Mouse (Mus musculus) splenic B cell, adult 2 months (primary cell): Measurements from ENCODE around the gene Evi5.

Experiments used
- DNase-seq: peaks from one replicate; pipeline ENCODE4 v3.0.0-alpha.2; 2011; ENCODE audit warnings: low read depth, low spot score
- H3K27me3 ChIP-seq: 2 replicates; pipeline ENCODE4 v1.6.1; 2012; ENCODE audit warnings: mild to moderate bottlenecking, low read length, moderate library complexity, mixed read lengths; ENCODE audit not compliant: control insufficient read depth, poor library complexity, insufficient read depth, severe bottlenecking
- H3K36me3 ChIP-seq: 2 replicates; pipeline ENCODE4 v1.6.1; 2012; ENCODE audit warnings: mild to moderate bottlenecking, low read length, moderate library complexity, mixed read lengths; ENCODE audit not compliant: control insufficient read depth, poor library complexity, insufficient read depth, severe bottlenecking

Gene Evi5

GRCm38 (mm10) chr5:107725435-107726261 lies 149.3 kb downstream of the Evi5 start, which contains the start of gene Gfi1:
Gene Gfi1 (minus strand): TSS chr5:107726036.
- peak; percentile 85 for DNase-seq
- no peaks in the 10 kb centered on the region for H3K36me3 ChIP-seq

GRCm38 (mm10) chr5:107724661-107725434 lies 150.1 kb downstream of the Evi5 start:
- DNase-seq: peak; percentile 54
- Histone ChIP-seq H3K27me3 (no peaks in the 10 kb centered on the region; the same call in 1 of the 2 replicates), H3K36me3 (no peaks in the 10 kb centered on the region)

More at GRCm38 (mm10) chr5:107725435-107726261, 149.3 kb downstream of the Evi5 start, which contains the start of gene Gfi1:
- H3K27me3 ChIP-seq: no peaks in the 10 kb centered on the region; the same call in 1 of the 2 replicates

DNA sequence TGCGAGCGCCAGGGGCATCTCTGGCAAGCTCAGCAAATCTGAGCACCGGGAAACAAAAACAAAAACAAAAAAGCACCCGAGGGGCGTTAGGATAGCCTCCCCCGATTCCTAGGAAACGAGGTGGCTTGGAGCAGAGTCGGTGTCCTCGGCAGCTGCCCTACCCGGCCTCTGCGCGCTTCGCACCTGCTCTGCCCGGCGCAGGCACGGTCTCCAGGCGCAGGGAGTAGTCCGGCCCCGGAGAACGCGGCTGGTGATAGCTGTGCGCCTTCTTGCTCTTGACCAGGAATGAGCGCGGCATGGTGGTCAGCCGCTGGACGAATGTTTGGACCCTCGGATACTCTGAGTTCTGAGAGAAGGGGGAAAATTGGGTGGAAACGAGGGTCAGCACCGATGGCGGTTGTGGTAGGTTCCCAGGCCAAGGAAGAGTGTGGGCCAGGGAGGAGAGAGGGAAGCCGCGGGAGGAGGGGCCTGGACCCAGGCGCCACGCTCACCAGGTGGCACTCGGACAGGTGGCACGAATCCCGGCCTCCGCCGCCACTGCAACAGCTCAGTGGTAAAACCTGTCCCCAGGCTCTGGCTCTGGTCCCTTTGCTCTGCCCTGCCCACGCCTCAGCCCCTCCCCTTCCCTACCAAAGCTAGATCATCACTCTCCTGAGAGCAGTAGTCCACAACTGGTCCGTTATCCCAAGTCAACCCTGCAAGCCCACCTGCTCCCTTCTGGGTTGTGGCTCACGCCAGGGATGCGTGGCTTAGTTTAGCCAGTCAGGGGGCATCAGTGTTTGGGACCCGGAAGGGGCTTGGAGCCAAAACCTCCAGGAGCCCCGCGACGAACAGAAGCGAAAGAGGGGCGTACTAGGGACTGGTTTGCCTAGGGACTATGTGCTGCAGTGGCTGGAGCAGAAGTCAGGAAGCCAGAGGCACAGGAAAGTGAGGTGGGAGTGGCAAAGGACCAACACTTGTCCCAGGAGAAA lies 151.1 kb downstream of the Evi5 start:
- Histone ChIP-seq H3K36me3 (no peaks in the 10 kb centered on the region), H3K27me3 (no peaks in the 10 kb centered on the region; the same call in 1 of the 2 replicates)
- peak; percentile 58 for DNase-seq

DNA sequence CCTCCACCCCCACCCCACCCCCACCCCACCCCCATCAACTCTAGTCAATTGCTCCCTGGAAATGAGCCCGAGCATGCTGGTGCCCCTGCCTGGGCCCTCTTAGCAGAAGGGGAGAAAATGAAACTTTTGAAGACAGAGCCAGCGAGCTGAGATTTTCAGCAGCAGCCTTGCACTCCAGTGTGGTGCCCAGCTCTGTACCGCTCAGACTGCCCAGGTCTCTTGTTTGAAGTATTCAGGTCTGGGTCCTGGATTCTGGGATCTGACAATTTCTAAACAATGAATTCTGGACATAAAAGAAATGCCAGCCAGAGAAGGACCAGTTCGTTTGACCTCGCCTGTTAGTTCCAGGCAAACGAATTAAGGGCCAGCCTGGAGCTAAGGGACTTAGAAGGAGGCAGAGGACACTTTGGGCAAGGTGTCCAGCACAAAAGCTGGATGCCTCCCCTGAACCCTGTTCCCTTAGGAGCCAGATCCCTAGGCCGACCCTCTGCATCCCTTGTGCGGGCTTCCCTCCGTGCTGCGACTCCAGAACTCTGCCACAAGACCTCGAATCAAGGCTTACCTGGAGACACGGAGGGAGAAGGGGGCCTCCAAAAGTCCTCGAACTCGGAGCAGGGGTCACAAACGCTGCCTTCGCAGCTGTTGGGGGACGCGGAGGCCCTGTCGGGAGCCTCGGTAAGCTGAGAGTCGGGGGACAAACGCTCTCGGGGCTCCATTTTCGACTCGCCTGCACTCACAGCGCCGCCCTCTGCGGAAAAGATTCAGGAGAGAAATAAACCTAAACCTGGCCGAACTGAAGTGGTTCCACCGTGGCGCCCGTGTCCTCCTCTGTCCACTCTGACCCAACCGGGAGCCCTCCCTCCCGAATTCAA lies 152.0 kb downstream of the Evi5 start:
- peak; percentile 46 for DNase-seq
- H3K27me3 ChIP-seq: no peaks in the 10 kb centered on the region; the same call in 1 of the 2 replicates
- no peaks in the 10 kb centered on the region for H3K36me3 ChIP-seq

DNA sequence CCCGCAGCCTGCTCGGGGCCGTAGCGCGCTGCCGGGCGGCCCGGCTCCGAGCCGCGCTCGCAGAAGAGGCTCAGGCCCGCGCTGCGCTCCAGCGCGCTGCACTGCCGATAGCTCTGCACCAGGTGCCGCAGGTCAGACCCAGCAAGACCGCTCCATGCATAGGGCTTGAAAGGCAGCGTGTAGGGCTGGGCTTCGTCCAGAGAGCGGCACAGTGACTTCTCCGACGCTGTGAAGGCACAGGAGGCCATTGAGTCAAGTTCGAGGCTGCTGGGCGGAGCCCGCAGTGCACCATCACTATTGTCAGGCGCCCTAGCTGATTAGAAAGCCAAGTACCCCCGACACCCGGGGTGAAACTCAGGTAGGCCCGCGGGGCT lies 153.3 kb downstream of the Evi5 start:
- DNase-seq: no peak
- Histone ChIP-seq H3K36me3 (no peaks in the 10 kb centered on the region), H3K27me3 (no peaks in the 10 kb centered on the region; the same call in 1 of the 2 replicates)

DNA sequence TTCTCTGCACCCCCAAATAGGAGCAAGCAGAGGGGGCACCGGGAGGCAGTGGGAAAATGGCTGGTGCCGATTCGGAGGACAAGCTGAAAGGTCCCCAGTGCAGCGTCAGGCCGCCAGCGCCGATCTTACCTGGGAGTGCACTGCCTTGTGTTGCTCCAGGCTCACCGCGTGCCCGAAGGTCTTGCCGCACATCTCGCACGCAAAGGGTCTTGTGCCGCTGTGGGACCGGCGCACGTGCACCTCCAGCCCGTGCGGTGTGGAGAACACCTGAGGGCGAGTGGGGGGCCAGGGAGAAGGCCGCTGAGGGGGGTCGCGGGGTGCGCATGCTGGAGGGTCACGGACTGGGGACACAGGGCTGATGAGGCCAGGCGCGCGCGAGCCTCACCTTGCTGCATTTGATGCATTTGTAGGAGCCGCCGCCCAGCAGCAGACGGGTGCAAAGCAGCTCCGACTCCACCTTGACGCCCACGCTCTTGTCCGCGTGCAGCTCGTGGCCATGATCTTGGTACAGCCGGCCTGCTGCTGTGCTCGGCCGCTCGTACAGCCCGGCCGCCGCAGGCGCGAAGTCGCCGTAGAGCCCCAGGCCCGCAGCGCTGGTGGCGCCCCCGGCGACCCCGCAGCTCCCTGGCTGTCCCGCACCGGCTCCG lies 153.8 kb downstream of the Evi5 start:
- H3K27me3 ChIP-seq: no peaks in the 10 kb centered on the region; the same call in 1 of the 2 replicates
- H3K36me3 ChIP-seq: no peaks in the 10 kb centered on the region
- DNase-seq: no peak

GRCm38 (mm10) chr5:107720511-107720910 lies 154.4 kb downstream of the Evi5 start:
- Histone ChIP-seq H3K36me3 (no peaks in the 10 kb centered on the region), H3K27me3 (no peaks in the 10 kb centered on the region)
- DNase-seq: no peak

DNA sequence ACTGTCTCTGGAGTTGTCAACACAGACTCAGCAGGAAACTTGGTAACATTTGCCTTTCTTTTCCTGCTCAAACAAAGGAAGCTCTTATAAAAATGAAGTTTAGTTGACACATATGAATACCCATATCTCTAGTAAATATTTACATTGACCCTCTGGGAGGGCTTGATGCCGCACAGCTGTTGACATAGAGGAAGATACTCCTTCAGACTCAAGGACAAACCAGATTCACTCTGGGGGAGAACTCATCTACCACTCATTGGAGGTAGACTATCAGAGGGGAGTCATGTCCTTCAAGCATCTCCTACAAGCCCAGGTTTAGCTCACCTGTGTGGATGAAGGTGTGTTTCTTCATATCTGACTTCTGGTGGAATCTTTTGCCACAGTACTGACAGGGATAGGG lies 155.1 kb downstream of the Evi5 start:
- H3K27me3 ChIP-seq: no peaks in the 10 kb centered on the region
- no peak for DNase-seq
- no peaks in the 10 kb centered on the region for H3K36me3 ChIP-seq

- Histone ChIP-seq H3K36me3 (no peaks in the 10 kb centered on the region), H3K27me3 (no peaks in the 10 kb centered on the region)
- DNase-seq: no peak
These were observed 155.7 kb downstream of the Evi5 start for GRCm38 (mm10) chr5:107719209-107719608.

DNA sequence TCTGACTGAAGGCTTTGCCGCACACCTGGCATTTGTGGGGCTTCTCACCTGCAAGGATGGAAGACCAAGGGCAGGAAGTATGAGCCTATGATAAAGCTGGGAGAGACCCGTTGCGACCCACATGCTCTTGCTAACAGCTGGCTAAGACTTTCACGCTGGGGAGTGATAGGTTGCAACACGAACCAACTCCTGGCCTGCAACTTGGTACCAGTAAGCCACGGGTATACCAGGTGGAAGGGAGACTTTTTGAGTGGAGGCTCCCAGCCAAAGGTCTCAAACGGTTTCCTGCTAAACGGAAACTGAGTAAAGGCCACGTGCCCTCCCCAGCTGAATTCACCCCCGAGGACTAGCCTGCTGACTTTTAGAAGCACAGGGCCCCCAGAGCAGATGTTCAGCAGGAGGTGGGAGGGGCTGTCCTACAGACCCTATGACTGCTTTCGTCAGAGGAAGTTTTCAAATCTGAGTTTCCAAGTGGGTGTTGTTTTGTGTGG lies 157.0 kb downstream of the Evi5 start:
- peak; percentile 88 for DNase-seq

DNA sequence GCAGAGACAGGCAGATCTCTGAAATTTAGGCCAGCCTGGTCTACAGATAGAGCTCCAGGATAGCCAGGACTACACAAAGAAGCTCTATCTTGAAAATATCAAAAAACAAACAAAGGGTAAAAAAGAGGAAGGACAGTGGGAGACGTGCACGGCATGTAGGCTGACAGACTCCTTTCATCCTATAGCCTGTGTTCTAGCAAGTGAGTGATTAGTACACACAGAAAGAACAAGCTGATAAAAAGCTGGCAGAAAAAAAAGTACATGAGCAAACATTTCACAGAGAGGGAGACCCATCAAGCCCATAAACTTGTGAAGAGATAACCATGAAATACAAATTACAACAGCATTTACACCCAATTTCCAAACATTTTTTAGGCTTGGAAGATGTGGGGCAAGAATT lies 163.2 kb downstream of the Evi5 start:
- Histone ChIP-seq H3K27me3 (no peaks in the 10 kb centered on the region), H3K36me3 (no peaks in the 10 kb centered on the region)
- no peak for DNase-seq

More for the DNA sequence above, 157.0 kb downstream of the Evi5 start:
- Histone ChIP-seq H3K27me3 (no peaks in the 10 kb centered on the region), H3K36me3 (no peaks in the 10 kb centered on the region)

DNA sequence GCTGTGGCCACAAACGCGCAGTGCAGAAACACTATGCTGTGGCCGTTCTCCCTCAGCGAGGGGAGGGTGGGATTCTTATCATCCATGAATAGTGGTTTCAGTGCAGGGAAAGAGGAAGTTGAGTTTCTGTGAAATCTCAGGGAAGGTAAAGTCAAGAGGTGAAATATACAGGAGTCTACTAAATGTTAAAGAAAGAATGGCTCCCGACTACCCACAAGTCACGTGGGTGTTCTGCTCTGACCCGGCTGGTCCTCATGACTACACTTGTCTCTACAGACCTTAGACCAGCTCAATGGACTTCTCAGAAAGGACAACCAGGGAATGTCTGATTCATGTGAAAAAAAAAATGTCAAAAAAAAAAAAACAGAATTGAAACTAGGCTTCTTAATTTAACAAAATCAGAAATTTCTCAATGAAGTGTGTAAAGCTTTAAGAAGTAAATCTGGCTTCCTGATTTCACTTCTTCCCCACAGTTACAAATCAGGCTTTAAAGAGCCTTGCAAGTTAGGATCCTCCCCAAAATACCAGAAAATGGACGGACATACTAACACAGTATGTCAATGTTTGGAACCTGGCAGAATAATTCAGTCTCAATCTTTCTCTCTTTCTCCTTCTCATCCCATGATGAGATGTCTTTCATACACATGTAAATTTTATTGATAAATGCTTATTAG lies 166.6 kb downstream of the Evi5 start:
- DNase-seq: peak; percentile 56
- no peaks in the 10 kb centered on the region for H3K36me3 ChIP-seq
- H3K27me3 ChIP-seq: no peaks in the 10 kb centered on the region
